Comparison of ENCODE assay signal across 21 mouse cellular contexts in genomic region chr13:114106083-114106482, GRCm38 (mm10).
DNase-seq lines count a peak whose midpoint lies in the region; ATAC-seq and TF ChIP-seq lines count a peak whose summit lies in the region.
"Had no signal": no experiment of that assay in that cellular context is flagged by ENCODE, and none has a peak within 500 bp of the region (broad histone marks: within the 10 kb centered on the region; RNA-seq: fewer than 3 reads in every experiment).

No protein-coding gene starts in this region.

- no peak for TF ChIP-seq POLR2A in limb, embryonic 14.5 days (IDR thresholded peaks at IDR 0.05; ENCODE audit: borderline replicate concordance, extremely low read depth, insufficient read depth, insufficient read length)

- no peak for TF ChIP-seq CTCF in hindbrain, postnatal 0 days (IDR thresholded peaks at IDR 0.05; ENCODE audit: low read depth)
- no peak for TF ChIP-seq CTCF in lung, embryonic 14.5 days (IDR thresholded peaks at IDR 0.05; ENCODE audit: low read depth)

- H3K9me3 ChIP-seq in embryonic facial prominence, embryonic 14.5 days (ENCODE audit: control insufficient read depth, low read length) = no peaks in the 10 kb centered on the region
- no peaks in the 10 kb centered on the region for H3K9me3 ChIP-seq in embryonic facial prominence, embryonic 10.5 days
- H3K9me3 ChIP-seq in hindbrain, embryonic 11.5 days (ENCODE audit: control insufficient read depth, low read length) = no peaks in the 10 kb centered on the region
- H3K9me3 ChIP-seq in hindbrain, postnatal 0 days (ENCODE audit: low read length) = no peaks in the 10 kb centered on the region
- no peaks in the 10 kb centered on the region for H3K9me3 ChIP-seq in lung, embryonic 14.5 days (ENCODE audit: low read depth, low read length)
- H3K9me3 ChIP-seq in limb, embryonic 14.5 days (ENCODE audit: control insufficient read depth, low read length) = no peaks in the 10 kb centered on the region
- H3K9me3 ChIP-seq: heart, embryonic 15.5 days had no signal

- H3K4me3 ChIP-seq in embryonic facial prominence, embryonic 14.5 days (ENCODE audit: low read depth, low read length) = no peak overlapping the region
- no peak overlapping the region for H3K4me3 ChIP-seq in embryonic facial prominence, embryonic 10.5 days
- H3K4me3 ChIP-seq in hindbrain, embryonic 11.5 days (ENCODE audit: low read depth, low read length) = no peak overlapping the region
- H3K4me3 ChIP-seq in hindbrain, postnatal 0 days (ENCODE audit: low read length) = no peak overlapping the region
- H3K4me3 ChIP-seq in lung, embryonic 14.5 days (ENCODE audit: low read depth, low read length) = no peak overlapping the region
- no peak overlapping the region for H3K4me3 ChIP-seq in limb, embryonic 14.5 days (replicated peaks; ENCODE audit: low read length)
- H3K4me3 ChIP-seq: heart, adult 2 months; heart, embryonic 15.5 days; myocyte had no signal

- H3K9ac ChIP-seq in embryonic facial prominence, embryonic 14.5 days (ENCODE audit: low read depth, low read length) = no peak overlapping the region
- no peak overlapping the region for H3K9ac ChIP-seq in hindbrain, embryonic 11.5 days (ENCODE audit: low read depth, low read length)
- no peak overlapping the region for H3K9ac ChIP-seq in hindbrain, postnatal 0 days (replicated peaks; ENCODE audit: low read length)
- no peak overlapping the region for H3K9ac ChIP-seq in lung, embryonic 14.5 days
- H3K9ac ChIP-seq in limb, embryonic 14.5 days (ENCODE audit: low read depth, low read length, severe bottlenecking) = no peak overlapping the region
- H3K9ac ChIP-seq: heart, embryonic 15.5 days had no signal

- no peaks in the 10 kb centered on the region for H3K27me3 ChIP-seq in embryonic facial prominence, embryonic 14.5 days (replicated peaks; ENCODE audit: control insufficient read depth, insufficient read depth, low read length)
- no peaks in the 10 kb centered on the region for H3K27me3 ChIP-seq in embryonic facial prominence, embryonic 10.5 days (replicated peaks; ENCODE audit: low read depth, poor library complexity, severe bottlenecking)
- no peaks in the 10 kb centered on the region for H3K27me3 ChIP-seq in hindbrain, embryonic 11.5 days (ENCODE audit: control insufficient read depth, insufficient read depth, low read length)
- no peaks in the 10 kb centered on the region for H3K27me3 ChIP-seq in hindbrain, postnatal 0 days (ENCODE audit: insufficient read depth, low read length)
- H3K27me3 ChIP-seq in lung, embryonic 14.5 days (ENCODE audit: insufficient read depth, low read length) = no peaks in the 10 kb centered on the region
- H3K27me3 ChIP-seq in limb, embryonic 14.5 days (ENCODE audit: control insufficient read depth, insufficient read depth, low read length) = no peaks in the 10 kb centered on the region
- H3K27me3 ChIP-seq: heart, embryonic 15.5 days had no signal

- H3K4me1 ChIP-seq in embryonic facial prominence, embryonic 14.5 days (ENCODE audit: control insufficient read depth, insufficient read depth, low read length) = no peaks in the 10 kb centered on the region
- peaks cover 10% of the 10 kb centered on the region for H3K4me1 ChIP-seq in embryonic facial prominence, embryonic 10.5 days
- no peaks in the 10 kb centered on the region for H3K4me1 ChIP-seq in hindbrain, embryonic 11.5 days (replicated peaks; ENCODE audit: control insufficient read depth, insufficient read depth, low read length)
- no peaks in the 10 kb centered on the region for H3K4me1 ChIP-seq in hindbrain, postnatal 0 days (ENCODE audit: insufficient read depth, low read length)
- H3K4me1 ChIP-seq in lung, embryonic 14.5 days (ENCODE audit: insufficient read depth) = no peaks in the 10 kb centered on the region
- no peaks in the 10 kb centered on the region for H3K4me1 ChIP-seq in limb, embryonic 14.5 days (ENCODE audit: control insufficient read depth, insufficient read depth, low read length)

- WGBS in embryonic facial prominence, embryonic 14.5 days = 60% methylated on average over 7 of the region's 7 CpGs
- 81% methylated on average over 7 of the region's 7 CpGs for WGBS in embryonic facial prominence, embryonic 10.5 days
- 71% methylated on average over 7 of the region's 7 CpGs for WGBS in hindbrain, embryonic 11.5 days
- WGBS in hindbrain, postnatal 0 days = 46% methylated on average over 7 of the region's 7 CpGs
- 41% methylated on average over 7 of the region's 7 CpGs for WGBS in lung, embryonic 14.5 days
- WGBS in limb, embryonic 14.5 days = 58% methylated on average over 7 of the region's 7 CpGs

- H3K36me3 ChIP-seq in embryonic facial prominence, embryonic 14.5 days (ENCODE audit: control insufficient read depth, insufficient read depth, low read length) = no peaks in the 10 kb centered on the region
- peaks cover 7% of the 10 kb centered on the region; the same call in 1 of the 2 replicates for H3K36me3 ChIP-seq in embryonic facial prominence, embryonic 10.5 days (replicated peaks)
- H3K36me3 ChIP-seq in hindbrain, embryonic 11.5 days (ENCODE audit: control insufficient read depth, insufficient read depth, low read length) = no peaks in the 10 kb centered on the region
- H3K36me3 ChIP-seq in hindbrain, postnatal 0 days (ENCODE audit: insufficient read depth, low read length) = no peaks in the 10 kb centered on the region
- no peaks in the 10 kb centered on the region for H3K36me3 ChIP-seq in lung, embryonic 14.5 days (ENCODE audit: insufficient read depth)
- H3K36me3 ChIP-seq in limb, embryonic 14.5 days (ENCODE audit: control insufficient read depth, insufficient read depth, low read length) = peaks cover 4% of the 10 kb centered on the region; the same call in 1 of the 2 replicates
- H3K36me3 ChIP-seq: heart, embryonic 15.5 days had no signal

- no peak overlapping the region for H3K27ac ChIP-seq in embryonic facial prominence, embryonic 14.5 days (replicated peaks; ENCODE audit: low read depth, low read length)
- no peak overlapping the region for H3K27ac ChIP-seq in embryonic facial prominence, embryonic 10.5 days (replicated peaks)
- H3K27ac ChIP-seq in hindbrain, embryonic 11.5 days (ENCODE audit: low read depth, low read length) = no peak overlapping the region
- no peak overlapping the region for H3K27ac ChIP-seq in hindbrain, postnatal 0 days
- H3K27ac ChIP-seq in lung, embryonic 14.5 days (ENCODE audit: low read depth) = no peak overlapping the region
- no peak overlapping the region for H3K27ac ChIP-seq in limb, embryonic 14.5 days (replicated peaks; ENCODE audit: low read depth, low read length)
- H3K27ac ChIP-seq: heart, adult 2 months; heart, embryonic 15.5 days had no signal

- peak; percentile 33 for DNase-seq in embryonic facial prominence, embryonic 14.5 days (ENCODE audit: low spot score)
- no peak for DNase-seq in embryonic facial prominence, embryonic 10.5 days (ENCODE audit: low spot score)
- no peak for DNase-seq in hindbrain, embryonic 11.5 days (ENCODE audit: low spot score)
- DNase-seq in hindbrain, postnatal 0 days (ENCODE audit: low spot score) = no peak
- peak; percentile 21 for DNase-seq in lung, embryonic 14.5 days
- DNase-seq in lung, postnatal 36 days = no peak
- DNase-seq in limb, embryonic 14.5 days (ENCODE audit: low spot score) = peak; percentile 44
- DNase-seq in cerebellum, adult 18-20 months = no peak
- DNase-seq: adrenal gland, adult 8-10 months; cerebellum, postnatal 10 days; embryo, embryonic 11 days; gastrocnemius, postnatal 14 days; heart, adult 2 months; kidney, postnatal 4 days; liver; lung, postnatal 10 days; retina, postnatal 1 day; right cerebral cortex, postnatal 4 days had no signal

- H3K4me2 ChIP-seq in embryonic facial prominence, embryonic 14.5 days (ENCODE audit: low read depth, low read length) = no peak overlapping the region
- no peak overlapping the region for H3K4me2 ChIP-seq in hindbrain, embryonic 11.5 days (replicated peaks; ENCODE audit: low read depth, low read length)
- no peak overlapping the region for H3K4me2 ChIP-seq in hindbrain, postnatal 0 days (ENCODE audit: low read depth, low read length)
- no peak overlapping the region for H3K4me2 ChIP-seq in lung, embryonic 14.5 days
- no peak overlapping the region for H3K4me2 ChIP-seq in limb, embryonic 14.5 days (replicated peaks; ENCODE audit: low read depth, low read length, severe bottlenecking)
- H3K4me2 ChIP-seq: heart, embryonic 15.5 days had no signal

- peak; percentile 53; the same call in 1 of the 2 replicates for ATAC-seq in embryonic facial prominence, embryonic 14.5 days (ENCODE audit: low read depth)
- peak; percentile 38; the same call in 1 of the 2 replicates for ATAC-seq in hindbrain, embryonic 11.5 days (ENCODE audit: low FRiP score)
- ATAC-seq in hindbrain, postnatal 0 days = no peak
- ATAC-seq in lung, embryonic 14.5 days (ENCODE audit: insufficient read depth) = no peak
- no peak; the same call in 1 of the 2 replicates for ATAC-seq in limb, embryonic 14.5 days (ENCODE audit: low FRiP score, low read depth)
- ATAC-seq: inflammation-experienced regulatory T-cells, adult 6 months had no signal

Comparison
In these comparisons a context has a peak if more than half of its experiments do, and no peak if none do; other contexts are left out.
1. ATAC-seq: peak in embryonic facial prominence, embryonic 14.5 days (single experiment) and hindbrain, embryonic 11.5 days (single experiment); none in hindbrain, postnatal 0 days (single experiment), lung, embryonic 14.5 days (single experiment) and limb, embryonic 14.5 days (single experiment).
2. DNase-seq: peak in embryonic facial prominence, embryonic 14.5 days (single experiment), lung, embryonic 14.5 days (single experiment) and limb, embryonic 14.5 days (single experiment); none in embryonic facial prominence, embryonic 10.5 days (single experiment), hindbrain, embryonic 11.5 days (single experiment), hindbrain, postnatal 0 days (single experiment), lung, postnatal 36 days (single experiment) and cerebellum, adult 18-20 months (0 of 2).